Mouse (Mus musculus) retina, postnatal 7 days (tissue): ENCODE results near the gene Exoc6b.
"Not testable (repeated sequence)": the region's sequence is repeated elsewhere in the genome, so short reads cannot be mapped to it uniquely, and the experiment has no call there.

Source experiments
- DNase-seq: peaks from one replicate; pipeline ENCODE4 v3.0.0-alpha.2; 2012; ENCODE audit warnings: low read depth, low spot score

The Exoc6b gene

DNA sequence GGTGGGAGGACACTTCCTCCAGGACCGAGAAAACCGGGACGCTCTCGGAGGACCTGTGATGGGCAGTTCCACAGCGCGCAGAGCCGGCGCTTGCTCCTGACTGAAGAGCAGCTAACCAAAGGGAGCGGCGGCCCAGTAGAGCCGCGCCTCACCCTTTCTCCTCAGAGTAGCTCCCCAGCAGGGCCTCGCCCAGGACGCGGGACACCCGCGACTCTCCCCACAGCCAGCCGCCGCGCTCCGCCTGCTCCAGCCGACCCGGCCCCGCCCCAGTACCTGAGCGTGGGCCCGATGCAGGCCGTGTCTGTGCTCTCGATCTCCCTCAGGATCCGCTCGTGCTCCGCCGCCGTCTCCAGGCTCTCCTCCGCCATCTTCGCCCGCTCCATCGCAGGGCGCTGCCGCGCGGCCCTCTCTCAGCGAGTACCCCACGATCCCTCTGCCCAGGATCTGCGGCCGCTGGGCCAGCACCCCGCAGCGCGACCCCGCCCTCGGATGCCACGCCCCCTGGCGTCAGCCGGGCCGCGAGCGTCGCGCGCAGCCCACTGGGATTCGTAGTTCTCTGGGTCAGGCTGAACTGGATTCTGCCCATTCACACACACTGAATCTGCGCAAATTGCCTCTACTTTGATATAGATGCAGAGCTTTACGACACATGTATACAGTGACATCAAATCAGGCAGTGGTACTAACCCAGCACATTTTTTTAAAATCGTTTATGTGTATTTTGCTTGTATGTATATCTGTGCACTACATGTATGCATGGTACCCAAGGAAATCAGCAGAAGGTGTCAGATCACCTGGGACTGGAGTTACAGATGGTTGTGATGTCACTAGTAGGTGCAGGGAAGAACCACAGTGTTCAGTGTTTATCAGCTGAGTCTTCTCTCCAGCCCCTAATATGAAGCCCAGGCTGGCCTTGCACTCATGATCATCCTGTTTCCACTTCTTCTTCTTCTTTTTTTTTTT is at the start of gene Exoc6b:
Exoc6b (minus strand) TSS at position 491 of the 963 bp plus-strand sequence.
- peak; percentile 70 for DNase-seq

- peak; percentile 28 for DNase-seq
Observed at GRCm38 (mm10) chr6:85117545-85118511, 48.5 kb upstream of the Exoc6b start.

- DNase-seq = no peak
Observed at GRCm38 (mm10) chr6:85105033-85105615, 35.8 kb upstream of the Exoc6b start.

DNA sequence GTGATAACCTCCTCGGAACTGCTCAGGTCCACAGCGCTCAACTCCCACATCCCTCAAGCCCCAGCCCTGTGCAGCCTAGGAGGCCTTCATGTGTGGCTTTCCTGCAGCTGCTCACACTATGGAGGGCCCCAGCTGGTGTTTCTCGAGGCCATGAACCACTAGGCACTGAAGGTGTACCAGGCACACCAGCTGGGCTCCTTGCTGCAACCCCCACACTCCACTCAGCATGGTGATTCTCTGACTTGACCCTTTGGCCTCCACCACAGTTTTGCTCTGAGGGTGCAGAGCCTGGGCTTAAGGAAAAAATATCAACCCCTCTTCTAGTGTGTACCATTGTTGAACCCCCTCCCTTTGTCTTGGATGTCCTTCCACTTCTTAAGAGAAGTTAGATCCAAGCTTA is 34.0 kb upstream of the Exoc6b start:
- no peak for DNase-seq

DNA sequence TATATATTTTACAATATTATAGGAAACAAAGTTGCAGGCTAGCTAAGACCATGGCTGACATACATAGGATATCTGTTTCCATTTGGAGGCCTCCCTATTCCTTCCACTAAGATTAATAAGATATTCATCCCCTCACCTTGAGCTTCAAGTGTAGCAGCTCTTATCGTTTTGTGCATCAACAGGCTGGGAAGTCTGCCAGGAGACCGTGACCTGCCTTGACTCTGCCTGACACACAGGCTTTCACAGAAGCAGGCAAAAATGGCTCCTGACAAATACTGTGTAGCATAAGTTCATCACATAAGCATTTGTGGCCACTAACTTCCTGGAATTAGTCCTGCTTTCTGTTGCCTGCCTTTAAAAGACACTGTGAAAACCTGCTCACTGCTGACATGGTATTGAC is 27.1 kb upstream of the Exoc6b start:
- no peak for DNase-seq

- no peak for DNase-seq
Observed at GRCm38 (mm10) chr6:85087425-85087824, 18.1 kb upstream of the Exoc6b start.

DNA sequence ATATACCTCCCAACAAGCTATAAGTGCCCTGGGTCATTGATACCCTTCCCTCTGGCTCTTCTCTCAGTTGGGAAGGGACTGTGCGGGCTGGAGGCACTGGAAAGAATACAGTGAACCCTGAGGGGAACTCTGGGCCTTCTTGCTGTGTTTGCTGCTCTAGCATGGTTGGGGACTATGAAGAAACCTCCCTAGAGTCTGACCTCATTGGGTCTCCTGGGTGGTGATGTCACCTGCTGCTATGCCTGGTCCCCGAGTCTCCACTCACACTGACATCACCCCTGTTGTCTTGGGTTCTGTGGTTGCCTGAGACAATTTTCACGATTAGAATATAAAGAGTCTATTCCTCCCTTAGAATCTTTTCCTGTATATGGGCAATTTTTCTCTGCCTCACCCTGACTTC is 17.3 kb upstream of the Exoc6b start:
- DNase-seq = no peak

GRCm38 (mm10) chr6:85076179-85076720 is 6.9 kb upstream of the Exoc6b start:
- DNase-seq = not testable (repeated sequence)

- no peak for DNase-seq
Observed at GRCm38 (mm10) chr6:85074996-85075395, 5.7 kb upstream of the Exoc6b start.

DNA sequence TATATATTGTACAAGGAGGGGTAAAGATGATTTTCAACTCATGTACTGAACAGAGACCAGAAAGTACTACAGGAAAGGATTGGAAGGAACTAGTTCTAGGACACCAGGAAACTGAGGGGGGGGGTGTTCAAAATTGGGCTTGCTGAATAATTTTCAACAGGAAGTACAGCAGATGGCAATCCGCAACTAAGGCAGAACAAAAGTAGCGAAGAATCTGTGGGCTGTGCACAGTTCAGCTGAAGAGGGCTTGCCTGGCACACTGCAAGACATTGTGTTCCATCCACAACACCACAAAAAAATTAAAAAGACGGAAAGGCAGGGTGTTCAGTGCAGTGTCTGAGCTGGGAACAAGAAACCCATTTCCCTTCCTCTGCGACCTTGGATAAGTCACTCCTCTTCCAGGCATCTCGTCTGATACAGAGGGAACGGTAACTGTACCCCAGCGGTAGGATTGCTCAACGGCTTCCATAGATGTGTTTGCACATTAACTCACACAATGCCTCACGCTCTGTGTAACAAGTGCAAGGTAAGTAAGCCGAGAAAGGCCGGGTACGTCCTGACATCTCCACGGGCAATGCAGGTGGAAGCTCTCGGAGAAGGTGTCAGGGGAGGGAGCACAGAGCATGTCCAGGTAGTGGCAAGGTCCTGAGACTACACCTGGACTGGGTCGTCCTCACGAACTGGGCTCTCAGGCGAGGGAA is 841 bp downstream of the Exoc6b start:
- DNase-seq = no peak

GRCm38 (mm10) chr6:85057641-85058040 is 11.7 kb downstream of the Exoc6b start:
- DNase-seq = no peak

DNA sequence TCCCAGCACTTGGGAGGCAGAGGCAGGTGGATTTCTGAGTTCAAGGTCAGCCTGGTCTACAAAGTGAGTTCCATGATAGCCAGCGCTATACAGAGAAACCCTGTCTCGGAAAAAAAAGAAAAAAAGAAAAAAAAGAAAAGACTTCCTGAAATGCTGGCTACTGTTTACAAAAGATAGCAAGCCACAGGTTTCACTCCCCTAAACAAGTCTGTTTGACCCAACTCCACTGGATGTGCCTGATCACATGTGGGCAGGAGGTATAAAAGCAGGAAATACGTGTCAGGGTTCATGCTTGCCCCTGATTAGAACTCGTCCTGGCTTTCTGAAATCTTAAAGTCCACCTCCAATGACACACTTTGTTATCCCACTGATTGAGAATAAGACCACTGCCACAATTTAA is 18.2 kb downstream of the Exoc6b start:
- DNase-seq = no peak

- no peak for DNase-seq
Observed at GRCm38 (mm10) chr6:85046531-85046930, 22.8 kb downstream of the Exoc6b start.

DNA sequence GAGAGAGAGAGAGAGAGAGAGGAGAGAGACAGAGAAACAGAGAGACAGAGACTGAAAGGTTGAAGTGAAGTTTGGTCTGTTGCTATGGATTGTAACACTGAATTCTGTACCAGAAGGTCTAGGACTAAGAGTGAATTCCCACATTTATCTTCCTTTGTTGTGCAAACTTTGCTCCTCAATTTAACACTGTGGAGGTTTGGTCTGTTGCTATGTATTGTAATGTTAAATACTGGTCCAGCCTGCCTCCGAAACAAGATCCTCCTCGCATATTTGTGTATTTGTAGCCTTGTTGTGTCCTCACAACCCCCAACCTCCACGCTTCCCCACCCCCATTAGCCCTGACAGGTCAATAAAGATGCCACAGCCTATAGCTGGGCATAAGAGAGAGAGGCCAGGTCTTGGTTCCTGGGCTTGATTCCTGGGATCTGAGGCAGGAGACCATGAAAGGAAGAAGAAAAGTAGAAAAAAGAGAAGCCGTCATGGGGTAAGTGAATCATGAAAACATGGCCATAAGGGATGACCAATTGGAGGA is 24.6 kb downstream of the Exoc6b start:
- DNase-seq = no peak

DNA sequence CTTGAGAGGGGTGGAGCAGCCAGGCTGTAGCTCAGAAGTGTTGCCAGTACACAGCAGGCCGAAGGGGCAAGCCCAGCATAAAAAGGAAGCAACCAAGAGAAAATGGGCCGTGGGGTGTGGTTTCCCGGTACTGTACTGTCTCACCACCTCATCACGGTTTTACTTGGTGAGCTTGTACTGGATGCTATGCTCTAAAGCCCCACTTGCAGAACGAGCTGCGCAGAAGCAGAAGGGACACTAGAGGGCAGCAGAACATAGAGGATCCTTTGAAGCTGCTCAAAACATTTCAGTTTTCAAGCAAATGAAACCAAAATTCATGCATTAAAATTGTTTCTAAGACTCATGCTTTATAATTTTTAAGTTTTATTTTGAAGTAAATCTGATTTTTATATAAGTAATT is 31.6 kb downstream of the Exoc6b start:
- peak; percentile 56 for DNase-seq

DNA sequence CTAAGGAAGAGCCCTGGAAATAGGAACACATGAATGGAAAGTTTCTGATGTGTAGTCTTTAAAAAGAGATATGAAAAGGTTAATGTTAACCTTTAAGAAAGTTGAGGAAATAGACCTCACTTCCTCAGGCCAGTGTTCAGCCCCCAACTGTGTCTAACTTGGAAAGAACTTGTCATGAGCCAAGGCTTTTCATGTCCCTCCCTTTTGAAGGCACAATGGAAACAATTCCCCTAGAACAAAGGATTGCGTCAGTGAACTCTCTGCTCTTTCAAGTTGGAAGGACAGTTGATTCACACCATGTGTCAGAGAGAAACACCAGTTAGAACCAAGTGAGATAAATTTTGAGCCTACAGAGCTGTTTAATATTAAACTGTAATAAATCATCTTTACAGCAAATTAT is 39.6 kb downstream of the Exoc6b start:
- DNase-seq = no peak

DNA sequence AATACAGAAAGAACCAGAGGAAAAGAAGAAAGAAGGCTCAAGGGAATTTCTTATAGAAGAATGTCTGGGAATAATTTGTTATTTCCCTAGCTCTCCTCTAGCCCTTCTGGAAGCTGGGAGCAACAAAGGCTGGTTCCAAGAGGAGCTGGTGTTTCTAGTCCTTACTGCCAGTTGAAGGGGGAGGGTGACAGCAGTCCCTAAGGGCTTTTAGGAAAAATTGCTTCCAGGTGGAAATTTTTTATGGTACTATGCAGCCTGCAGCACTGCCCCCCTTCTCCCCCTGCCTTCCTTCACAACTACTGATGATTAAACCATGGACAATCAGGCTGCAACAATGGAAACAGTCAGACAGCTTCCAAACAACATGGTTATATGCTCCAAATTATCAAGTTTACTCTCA is 44.9 kb downstream of the Exoc6b start:
- DNase-seq = no peak

GRCm38 (mm10) chr6:85017011-85017410 is 52.3 kb downstream of the Exoc6b start:
- no peak for DNase-seq

GRCm38 (mm10) chr6:85013906-85014305 is 55.4 kb downstream of the Exoc6b start:
- DNase-seq = no peak

DNA sequence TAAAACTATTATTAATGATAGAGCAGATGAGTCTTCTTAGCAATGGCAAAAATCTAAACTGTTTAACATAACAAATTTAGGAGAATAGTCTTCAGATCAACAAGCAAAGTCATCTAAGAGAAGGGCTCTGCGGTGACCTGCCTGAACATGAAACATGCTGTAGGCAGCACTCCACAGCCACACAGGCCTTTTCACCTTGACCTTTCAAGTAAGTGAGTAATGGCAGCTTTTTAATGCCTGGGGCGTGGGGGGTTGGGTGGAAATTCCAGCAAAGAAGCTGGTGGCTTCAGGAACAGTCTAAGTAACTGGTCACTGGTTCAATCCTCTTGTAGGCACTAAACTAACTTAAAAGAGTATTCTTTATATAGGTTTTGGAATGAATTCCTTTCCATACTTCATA is 58.9 kb downstream of the Exoc6b start:
- no peak for DNase-seq

DNA sequence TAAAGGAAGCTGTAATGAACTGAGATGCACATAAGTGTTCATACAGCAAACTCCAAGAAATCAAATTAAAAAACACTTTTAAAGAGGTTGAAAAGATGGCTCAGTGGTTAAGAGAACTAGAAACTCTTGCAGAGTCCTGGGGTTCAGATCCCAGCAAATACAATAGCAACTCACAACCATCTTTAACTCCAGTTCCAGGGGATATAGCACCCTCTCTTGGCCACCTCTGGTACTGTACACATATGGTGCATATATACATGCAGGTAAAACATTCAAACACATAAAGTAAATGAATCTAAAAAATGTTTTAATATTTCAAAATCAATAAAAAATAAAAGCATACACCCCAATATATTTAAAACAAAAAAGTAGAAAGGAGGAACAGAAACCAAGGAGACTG is 73.9 kb downstream of the Exoc6b start:
- no peak for DNase-seq
